ENCODE assay signal across 16 mouse cellular contexts in genomic region chr1:82145256-82145655, GRCm38 (mm10).
"Had no signal": no experiment of that assay in that cellular context is flagged by ENCODE, and none has a peak within 500 bp of the region (broad histone marks: within the 10 kb centered on the region; RNA-seq: fewer than 3 reads in every experiment).

No protein-coding gene starts in this region.

- ATAC-seq: liver, postnatal 0 days; lung, postnatal 0 days; midbrain, embryonic 15.5 days had no signal

- H3K27me3 ChIP-seq: midbrain, embryonic 12.5 days; midbrain, embryonic 15.5 days; neural tube, embryonic 12.5 days; stomach, embryonic 15.5 days had no signal

- H3K9me3 ChIP-seq: lung, embryonic 15.5 days; midbrain, embryonic 10.5 days; midbrain, embryonic 12.5 days; midbrain, embryonic 15.5 days; neural tube, embryonic 12.5 days; stomach, embryonic 15.5 days had no signal

- H3K27ac ChIP-seq: lung, embryonic 15.5 days; midbrain, embryonic 10.5 days; midbrain, embryonic 12.5 days; midbrain, embryonic 15.5 days; neural tube, embryonic 12.5 days; stomach, embryonic 15.5 days; stomach, postnatal 0 days had no signal

- H3K4me2 ChIP-seq: lung, embryonic 15.5 days; midbrain, embryonic 12.5 days; midbrain, embryonic 15.5 days; neural tube, embryonic 12.5 days; stomach, embryonic 15.5 days had no signal

- H3K36me3 ChIP-seq: lung, embryonic 15.5 days; midbrain, embryonic 10.5 days; midbrain, embryonic 12.5 days; midbrain, embryonic 15.5 days; neural tube, embryonic 12.5 days; stomach, embryonic 15.5 days had no signal

- H3K4me3 ChIP-seq: lung, embryonic 15.5 days; midbrain, embryonic 10.5 days; midbrain, embryonic 12.5 days; midbrain, embryonic 15.5 days; neural tube, embryonic 12.5 days; stomach, embryonic 15.5 days had no signal

- H3K4me1 ChIP-seq: midbrain, embryonic 10.5 days; midbrain, embryonic 12.5 days; midbrain, embryonic 15.5 days; stomach, embryonic 15.5 days had no signal

- H3K9ac ChIP-seq: liver, postnatal 0 days; lung, embryonic 15.5 days; midbrain, embryonic 12.5 days; midbrain, embryonic 15.5 days; neural tube, embryonic 12.5 days; stomach, embryonic 15.5 days had no signal

- DNase-seq: liver, postnatal 0 days; lung, adult 2 months; lung, postnatal 14 days; lung, postnatal 36 days; right cerebral cortex, postnatal 14 days; thymus, adult 2 months; thymus, postnatal 25 days; thymus, postnatal 4 days had no signal
